Mouse (Mus musculus): ENCODE results near the gene Rnf157. TPM values are rescaled to one million over a fixed set of nuclear protein-coding genes. Genes with fewer than 3 reads are reported as not detected.
"Not testable (repeated sequence)": the region's sequence is repeated elsewhere in the genome, so short reads cannot be mapped to it uniquely, and the experiment has no call there.

Gene Rnf157
- total RNA-seq, 2 experiments from 2014 or later = 200 to 207 TPM

- no peak for DNase-seq (ENCODE audit: extremely low spot score in 1 of 2, low spot score in 2 of 2)
- intact Hi-C loops (cut with DNase I) = no loop called here
These were observed 47.4 kb downstream of the Rnf157 start for GRCm38 (mm10) chr11:116365432-116365831.

- no peak for DNase-seq (ENCODE audit: extremely low spot score in 1 of 2, low spot score in 2 of 2)
- intact Hi-C loops (cut with DNase I) = no loop called here
These were observed 50.8 kb downstream of the Rnf157 start for GRCm38 (mm10) chr11:116362015-116362414.

GRCm38 (mm10) chr11:116360915-116361314 is 51.9 kb downstream of the Rnf157 start:
- intact Hi-C loops (cut with DNase I); DNase-seq (ENCODE audit: extremely low spot score in 1 of 2, low spot score in 2 of 2): not testable (repeated sequence)

- intact Hi-C loops (cut with DNase I) = no loop called here
- DNase-seq (ENCODE audit: extremely low spot score in 1 of 2, low spot score in 2 of 2) = no peak
These were observed 53.2 kb downstream of the Rnf157 start for GRCm38 (mm10) chr11:116359652-116360051.

- DNase-seq (ENCODE audit: extremely low spot score in 1 of 2, low spot score in 2 of 2) = no peak
- intact Hi-C loops (cut with DNase I) = no loop called here
These were observed 53.8 kb downstream of the Rnf157 start for GRCm38 (mm10) chr11:116358926-116359637.

- intact Hi-C loops (cut with DNase I) = no loop called here
These were observed 58.3 kb downstream of the Rnf157 start for GRCm38 (mm10) chr11:116354521-116354920.

GRCm38 (mm10) chr11:116353535-116353934 is 59.3 kb downstream of the Rnf157 start:
- DNase-seq (ENCODE audit: extremely low spot score in 1 of 2, low spot score in 2 of 2) = no peak
- intact Hi-C loops (cut with DNase I) = no loop called here

More at GRCm38 (mm10) chr11:116354521-116354920, 58.3 kb downstream of the Rnf157 start:
- DNase-seq (ENCODE audit: extremely low spot score in 1 of 2, low spot score in 2 of 2) = no peak

- intact Hi-C loops (cut with DNase I) = no loop called here
- no peak for DNase-seq (ENCODE audit: extremely low spot score in 1 of 2, low spot score in 2 of 2)
These were observed 61.5 kb downstream of the Rnf157 start for GRCm38 (mm10) chr11:116351294-116351693.

GRCm38 (mm10) chr11:116347955-116348354 is 64.9 kb downstream of the Rnf157 start:
- DNase-seq (ENCODE audit: extremely low spot score in 1 of 2, low spot score in 2 of 2) = no peak
- intact Hi-C loops (cut with DNase I) = no loop called here

- no peak for DNase-seq (ENCODE audit: extremely low spot score in 1 of 2, low spot score in 2 of 2)
- intact Hi-C loops (cut with DNase I) = no loop called here
These were observed 65.8 kb downstream of the Rnf157 start for GRCm38 (mm10) chr11:116347012-116347411.

- intact Hi-C loops (cut with DNase I) = no loop called here
- peak in 1 of 2 experiments; percentile 33 for DNase-seq (ENCODE audit: extremely low spot score in 1 of 2, low spot score in 2 of 2)
These were observed 70.6 kb downstream of the Rnf157 start for GRCm38 (mm10) chr11:116342069-116342791.

GRCm38 (mm10) chr11:116337531-116337930 is 75.3 kb downstream of the Rnf157 start:
- no peak for DNase-seq (ENCODE audit: extremely low spot score in 1 of 2, low spot score in 2 of 2)
- intact Hi-C loops (cut with DNase I) = no loop called here

GRCm38 (mm10) chr11:116337000-116337399 is 75.8 kb downstream of the Rnf157 start:
- intact Hi-C loops (cut with DNase I) = no loop called here
- DNase-seq (ENCODE audit: extremely low spot score in 1 of 2, low spot score in 2 of 2) = no peak

GRCm38 (mm10) chr11:116336393-116336792 is 76.4 kb downstream of the Rnf157 start:
- DNase-seq (ENCODE audit: extremely low spot score in 1 of 2, low spot score in 2 of 2) = no peak
- intact Hi-C loops (cut with DNase I) = no loop called here

GRCm38 (mm10) chr11:116335244-116336036 is 77.4 kb downstream of the Rnf157 start, which contains the start of gene Foxj1:
Foxj1 (minus strand) TSS chr11:116335399.
- intact Hi-C loops (cut with DNase I) = no loop called here
- DNase-seq (ENCODE audit: extremely low spot score in 1 of 2, low spot score in 2 of 2) = peak; percentile 96 to 97

- intact Hi-C loops (cut with DNase I) = no loop called here
- peak in 1 of 2 experiments; percentile 39 for DNase-seq (ENCODE audit: extremely low spot score in 1 of 2, low spot score in 2 of 2)
These were observed 78.4 kb downstream of the Rnf157 start for GRCm38 (mm10) chr11:116334417-116334782.

GRCm38 (mm10) chr11:116333526-116334416 is 79.1 kb downstream of the Rnf157 start:
- DNase-seq (ENCODE audit: extremely low spot score in 1 of 2, low spot score in 2 of 2) = peak in 1 of 2 experiments; percentile 51
- intact Hi-C loops (cut with DNase I) = no loop called here

GRCm38 (mm10) chr11:116332983-116333270 is 79.9 kb downstream of the Rnf157 start:
- no peak for DNase-seq (ENCODE audit: extremely low spot score in 1 of 2, low spot score in 2 of 2)
- intact Hi-C loops (cut with DNase I) = no loop called here

Measured in left cerebral cortex, postnatal 10 days (tissue).